Mouse (Mus musculus): Measurements from ENCODE around the gene Baiap2.

Baiap2 gene

DNA sequence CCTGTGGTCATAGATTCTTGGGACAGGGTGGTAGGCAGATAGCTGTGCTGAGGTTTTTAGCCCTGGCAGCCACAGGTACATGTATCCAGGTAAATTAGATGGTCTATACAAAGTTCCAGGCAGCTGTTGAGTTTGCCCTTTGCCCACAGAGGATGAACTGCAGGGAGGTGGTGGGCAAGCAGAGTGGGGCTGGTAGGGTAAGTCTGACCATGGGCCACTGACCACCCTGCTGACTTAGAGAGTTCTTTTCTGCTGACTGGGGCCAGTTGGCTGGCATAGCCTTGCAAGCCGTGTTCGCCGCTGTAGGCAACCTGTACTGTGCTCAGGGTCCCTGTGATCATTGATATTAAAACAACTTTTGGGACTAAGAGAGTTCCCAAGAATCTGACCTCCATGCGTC lies 36.1 kb downstream of the Baiap2 start:
- DNase-seq (ENCODE audit: low spot score in 2 of 2), result no peak

DNA sequence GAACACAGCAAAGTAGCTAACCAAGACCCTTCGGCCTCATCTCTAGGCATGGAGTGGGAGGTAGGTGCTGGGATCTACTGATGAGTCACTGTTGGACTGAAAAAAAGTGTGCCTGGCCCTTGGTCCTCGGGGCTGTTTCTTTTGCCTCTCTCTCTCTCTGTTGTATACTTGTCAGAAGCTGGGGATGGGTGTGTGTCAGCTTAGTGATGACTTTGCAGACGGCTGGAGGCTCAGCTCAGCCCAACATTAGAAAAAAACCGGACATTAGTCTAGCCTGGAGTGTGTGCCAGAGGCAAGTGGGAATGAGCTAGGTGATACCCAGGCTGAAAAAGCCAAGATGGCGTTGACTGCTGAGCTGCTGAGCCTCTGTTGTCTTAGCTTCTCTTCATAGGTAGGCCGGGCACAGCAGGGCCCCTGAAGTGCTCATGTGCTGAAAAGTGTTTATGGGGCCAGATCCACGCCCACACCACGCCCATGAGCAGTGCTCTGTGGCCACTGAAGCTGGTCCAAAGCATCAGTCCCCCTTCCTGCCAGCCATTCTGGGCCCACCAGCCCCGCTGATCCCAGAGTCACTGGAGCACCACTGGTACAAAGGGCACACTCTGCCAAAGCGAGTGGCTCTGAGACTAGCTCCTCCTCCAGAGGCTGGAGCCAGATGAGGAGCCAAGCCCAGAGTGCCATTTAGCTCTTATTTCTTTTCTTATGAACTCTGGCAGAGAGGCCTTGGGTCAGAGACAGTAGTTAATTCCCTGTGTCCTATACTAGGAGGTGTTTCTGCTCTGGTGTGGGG lies 37.2 kb downstream of the Baiap2 start:
- DNase-seq (ENCODE audit: low spot score in 2 of 2), result no peak

DNA sequence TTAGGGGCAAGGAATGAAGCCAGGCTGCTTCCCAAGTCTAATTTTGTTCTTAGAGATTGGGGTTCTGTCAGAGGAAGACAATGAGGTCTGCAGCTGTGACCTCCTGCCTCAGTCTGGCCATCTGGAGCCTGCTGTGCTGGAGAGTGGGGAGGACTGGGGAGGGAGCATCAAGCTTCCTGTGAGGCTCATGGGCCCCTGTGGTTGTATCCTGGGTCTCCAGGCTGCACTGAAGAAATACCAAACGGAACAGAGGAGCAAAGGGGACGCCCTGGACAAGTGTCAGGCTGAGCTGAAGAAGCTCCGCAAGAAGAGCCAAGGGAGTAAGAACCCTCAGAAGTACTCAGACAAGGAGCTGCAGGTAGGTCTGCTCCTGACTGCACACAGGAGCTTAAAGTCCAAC lies 39.2 kb downstream of the Baiap2 start:
- DNase-seq (ENCODE audit: low spot score in 2 of 2), result no peak

DNA sequence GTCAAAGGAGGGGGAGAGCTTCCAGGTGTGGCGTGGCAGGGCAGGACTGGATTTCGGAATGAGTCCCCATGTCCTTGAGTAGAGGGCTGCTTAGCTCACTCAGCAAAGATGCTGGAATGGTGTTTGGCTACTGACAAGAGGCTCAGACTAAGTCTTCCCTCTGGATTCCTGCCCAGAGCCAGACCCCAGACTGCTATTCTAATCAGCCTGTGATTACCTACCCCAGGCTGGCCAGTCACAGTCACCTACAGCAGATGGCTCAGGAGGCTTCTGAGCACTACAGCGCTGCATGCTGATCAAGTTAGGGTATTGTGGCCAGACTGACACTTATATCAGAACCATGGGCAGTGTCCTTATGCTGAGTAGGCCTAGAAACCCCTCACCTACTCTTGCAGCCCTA lies 39.7 kb downstream of the Baiap2 start:
- DNase-seq (ENCODE audit: low spot score in 2 of 2), result no peak

DNA sequence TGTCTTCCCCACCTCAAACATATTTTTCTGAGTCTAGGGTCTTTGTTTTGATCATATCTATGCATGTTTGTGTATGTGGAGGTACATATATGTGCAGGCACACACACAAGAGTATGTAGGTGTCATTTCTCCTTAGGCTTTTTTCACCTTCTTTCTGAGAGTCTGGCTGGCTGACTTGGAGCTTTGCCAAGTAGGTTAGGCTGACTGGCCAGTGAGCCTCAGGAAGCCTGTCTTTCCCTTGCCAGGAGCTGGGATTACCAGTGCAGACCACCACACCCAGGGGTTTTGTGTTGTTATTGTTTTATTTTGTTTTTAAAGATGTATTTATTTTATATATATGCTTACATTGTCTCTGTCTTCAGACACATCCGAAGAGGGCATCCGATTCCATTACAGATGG lies 40.6 kb downstream of the Baiap2 start:
- DNase-seq (ENCODE audit: low spot score in 2 of 2), result no peak

DNA sequence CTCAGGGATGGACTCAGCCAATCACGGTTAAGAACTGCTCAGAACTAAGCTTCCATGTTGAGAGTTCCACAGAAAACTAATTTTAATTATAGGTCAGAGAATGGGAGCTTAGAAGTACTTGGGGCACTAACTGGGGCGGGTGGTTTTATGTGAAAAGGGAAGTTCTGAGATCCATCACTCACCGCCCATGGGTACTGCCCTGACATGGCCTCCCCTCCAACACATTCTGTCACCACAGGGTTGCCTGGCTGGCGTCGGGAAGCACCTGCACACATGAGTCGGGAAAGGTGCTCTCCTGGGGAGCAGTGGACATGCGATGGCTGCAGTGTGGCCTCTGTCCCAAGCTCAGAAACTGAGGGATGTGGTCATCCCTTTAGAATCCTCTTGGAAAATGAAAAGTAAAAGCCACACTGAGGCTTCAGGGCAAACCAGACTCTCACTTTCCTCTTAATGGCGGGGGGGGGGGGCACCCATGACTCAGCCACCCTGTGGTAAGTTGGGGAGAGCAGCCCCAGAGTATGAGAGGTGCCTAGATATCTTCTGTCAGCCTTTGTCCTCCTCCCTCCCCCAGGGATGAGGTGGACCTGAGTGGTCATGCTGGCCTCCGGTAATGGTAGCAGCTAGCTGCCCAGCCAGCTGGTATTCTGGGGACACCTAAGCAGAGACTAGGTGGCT lies 44.3 kb downstream of the Baiap2 start:
- DNase-seq (ENCODE audit: low spot score in 2 of 2), result no peak

DNA sequence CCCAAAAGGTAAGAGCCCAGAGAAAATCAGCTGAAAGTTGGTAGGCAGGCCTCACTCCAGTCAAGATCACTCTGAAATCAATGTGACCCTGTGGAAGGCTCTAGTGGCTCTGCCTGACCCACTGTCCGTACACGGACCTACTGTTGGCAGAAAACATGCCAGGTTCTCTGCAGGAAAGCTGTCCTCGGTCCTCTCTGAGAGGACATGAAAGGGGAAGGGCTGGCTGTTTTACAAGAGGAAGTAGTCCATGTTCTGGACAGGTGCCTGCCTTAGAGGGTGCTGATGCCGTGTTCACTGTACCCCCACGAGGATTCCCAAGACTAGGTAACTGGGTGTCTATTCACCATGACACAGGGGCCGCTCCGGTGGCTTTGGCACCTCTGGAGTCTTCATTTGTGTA lies 45.3 kb downstream of the Baiap2 start:
- no peak for DNase-seq (ENCODE audit: low spot score in 2 of 2)

DNA sequence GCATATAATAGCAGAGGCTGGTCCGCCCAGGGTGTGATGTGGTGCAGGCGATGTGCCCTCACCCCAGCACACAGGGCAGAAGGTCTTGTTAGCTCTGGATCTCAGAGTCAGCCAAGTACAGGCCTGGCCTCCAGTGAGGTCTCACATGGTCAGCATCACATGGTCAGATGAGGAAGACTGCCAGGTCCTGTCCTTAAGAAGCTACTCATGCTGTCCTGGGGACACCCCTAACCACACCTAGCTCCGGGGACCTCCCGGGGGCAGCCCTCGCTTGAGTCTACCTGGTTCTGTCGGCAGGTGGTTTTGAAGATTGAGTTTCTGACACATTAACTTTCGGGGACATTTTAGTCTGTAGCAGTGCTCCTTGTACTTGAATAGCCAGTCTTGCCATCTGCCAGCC lies 45.8 kb downstream of the Baiap2 start:
- DNase-seq (ENCODE audit: low spot score in 2 of 2), result no peak

DNA sequence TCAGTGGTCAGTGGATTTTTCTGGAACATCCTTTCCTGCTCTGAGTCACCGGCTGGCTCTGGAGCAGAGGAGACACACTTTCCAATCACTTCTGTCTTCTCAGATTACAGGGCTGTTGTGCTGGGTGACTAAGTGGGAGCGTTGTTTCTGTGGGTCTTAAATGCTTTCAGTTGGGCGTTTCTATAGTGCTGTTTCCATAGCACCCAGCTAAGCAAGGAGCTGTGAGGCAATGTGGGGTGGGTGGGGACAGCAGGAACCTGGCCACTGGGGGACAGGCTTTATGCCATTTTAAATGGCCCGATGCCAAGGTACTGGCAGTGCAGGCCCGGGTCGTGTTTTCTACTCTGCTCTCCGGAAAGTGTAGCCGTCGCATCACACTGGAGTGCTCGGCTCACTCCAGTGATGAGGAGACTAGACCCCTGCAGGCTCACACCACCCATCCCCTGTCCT lies 46.6 kb downstream of the Baiap2 start:
- DNase-seq (ENCODE audit: low spot score in 2 of 2), result no peak

DNA sequence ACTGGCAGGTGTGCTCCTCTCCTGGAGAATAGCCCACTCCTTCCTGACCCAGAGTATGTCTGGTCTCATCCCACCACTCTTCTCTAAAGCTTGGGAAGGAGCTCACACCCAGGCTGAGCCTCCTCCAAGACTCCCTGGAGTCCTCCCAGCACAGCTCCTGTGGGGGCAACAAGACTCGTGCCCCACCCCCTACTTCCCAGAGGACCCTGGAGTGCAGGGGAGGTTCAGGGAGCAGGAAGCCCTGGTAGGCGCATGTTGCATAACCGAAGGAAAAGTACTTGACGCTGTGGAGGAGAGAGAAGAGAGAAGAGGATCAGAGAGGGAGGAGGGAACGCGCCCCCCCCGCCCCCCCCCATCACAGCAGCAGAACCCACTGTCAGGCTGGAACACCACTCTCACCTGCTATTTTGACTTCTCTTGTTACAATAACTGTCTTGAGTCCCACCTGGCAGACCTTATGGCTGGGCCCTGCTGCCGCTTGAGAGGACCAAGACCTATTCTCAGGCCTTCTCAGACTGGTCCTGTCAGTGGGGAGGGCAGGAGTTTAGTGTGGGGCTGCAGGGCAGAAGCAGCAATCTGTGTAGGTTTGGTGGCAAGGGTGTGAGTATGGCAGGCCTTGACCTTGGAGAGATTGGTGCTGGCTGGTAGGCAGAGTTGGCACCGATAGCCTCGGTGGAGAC lies 48.2 kb downstream of the Baiap2 start:
- no peak for DNase-seq (ENCODE audit: low spot score in 2 of 2)

DNA sequence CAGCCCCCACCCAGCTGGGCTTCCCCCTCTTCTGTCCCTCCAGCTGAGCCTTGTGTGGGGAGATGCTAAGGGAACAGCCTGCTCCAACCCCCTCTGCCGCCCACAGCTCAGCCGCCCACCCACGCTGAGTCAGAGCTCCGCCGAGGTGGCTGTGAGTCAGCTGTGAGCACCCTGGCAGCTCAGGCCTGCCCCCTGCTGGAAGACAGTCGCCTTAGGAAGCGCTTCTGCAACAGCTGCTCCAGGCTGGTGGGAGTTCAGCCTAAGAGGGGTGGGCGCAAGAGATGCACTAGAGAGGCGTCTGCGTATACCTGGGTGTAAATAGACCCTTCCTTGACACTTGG lies 48.7 kb downstream of the Baiap2 start:
- DNase-seq (ENCODE audit: low spot score in 2 of 2), result peak; percentile 64 to 79

DNA sequence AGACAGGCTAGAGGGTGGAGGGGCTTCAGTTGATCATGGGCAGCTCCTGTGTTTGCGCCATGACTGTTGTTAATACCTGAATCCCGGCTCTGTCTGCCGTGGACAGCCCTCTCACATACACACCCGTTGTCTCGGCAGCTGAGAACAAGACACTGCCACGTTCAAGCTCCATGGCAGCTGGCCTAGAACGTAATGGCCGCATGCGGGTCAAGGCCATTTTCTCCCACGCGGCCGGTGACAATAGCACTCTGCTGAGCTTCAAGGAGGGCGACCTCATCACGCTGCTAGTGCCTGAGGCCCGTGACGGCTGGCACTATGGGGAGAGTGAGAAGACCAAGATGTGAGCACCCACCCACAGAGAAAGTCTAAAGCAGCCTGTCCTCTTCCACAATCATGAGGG lies 54.8 kb downstream of the Baiap2 start:
- DNase-seq (ENCODE audit: low spot score in 2 of 2), result no peak

DNA sequence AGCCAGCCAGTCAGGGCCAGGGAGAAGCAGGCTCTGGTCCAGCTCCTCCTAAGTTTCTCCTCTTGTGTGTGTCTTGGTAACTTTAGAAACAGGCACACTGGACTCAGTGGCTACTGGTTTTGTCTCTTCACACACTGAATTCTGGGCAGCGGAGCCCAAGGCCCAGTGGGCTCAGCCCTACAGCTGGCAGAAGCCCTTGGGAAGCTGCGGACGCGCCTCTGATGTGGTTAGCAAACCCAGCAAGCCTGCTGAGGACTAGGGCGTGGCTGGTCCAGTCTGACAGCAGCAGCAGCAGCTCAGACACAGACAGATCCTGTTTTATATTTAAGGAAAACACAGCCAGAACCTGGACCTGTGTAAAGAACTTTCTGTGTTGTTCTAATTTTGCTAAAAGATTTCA lies 59.5 kb downstream of the Baiap2 start:
- no peak for DNase-seq (ENCODE audit: low spot score in 2 of 2)

DNA sequence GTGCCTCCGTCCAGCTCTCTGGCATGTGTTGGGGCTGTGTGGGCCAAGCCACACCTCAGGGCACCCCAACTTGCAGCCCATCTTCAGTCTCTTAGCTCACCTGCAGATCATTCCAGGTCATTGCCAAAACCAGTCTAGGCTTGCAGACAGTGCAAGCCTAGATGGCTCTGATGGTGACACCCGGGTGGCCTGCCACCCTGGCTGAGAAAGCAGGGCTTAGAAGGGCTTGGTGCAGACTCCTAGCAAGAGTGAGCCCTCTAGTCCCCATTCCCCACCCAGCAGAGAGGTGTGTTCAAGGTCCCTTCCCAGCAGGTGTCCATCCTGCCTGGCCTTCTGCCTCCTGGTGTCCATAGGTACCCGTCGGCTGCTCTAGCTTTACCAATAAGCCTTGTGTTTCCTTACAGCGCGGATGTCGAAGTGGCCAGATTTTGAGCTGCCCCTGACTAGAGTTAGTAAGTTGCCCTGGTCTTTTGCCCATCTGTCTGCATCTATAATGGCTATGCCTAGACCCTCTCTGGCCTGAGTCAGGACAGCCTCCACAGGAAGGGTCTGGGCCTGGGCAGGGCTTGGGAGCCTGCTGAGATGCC lies 60.2 kb downstream of the Baiap2 start:
- DNase-seq (ENCODE audit: low spot score in 2 of 2), result no peak

DNA sequence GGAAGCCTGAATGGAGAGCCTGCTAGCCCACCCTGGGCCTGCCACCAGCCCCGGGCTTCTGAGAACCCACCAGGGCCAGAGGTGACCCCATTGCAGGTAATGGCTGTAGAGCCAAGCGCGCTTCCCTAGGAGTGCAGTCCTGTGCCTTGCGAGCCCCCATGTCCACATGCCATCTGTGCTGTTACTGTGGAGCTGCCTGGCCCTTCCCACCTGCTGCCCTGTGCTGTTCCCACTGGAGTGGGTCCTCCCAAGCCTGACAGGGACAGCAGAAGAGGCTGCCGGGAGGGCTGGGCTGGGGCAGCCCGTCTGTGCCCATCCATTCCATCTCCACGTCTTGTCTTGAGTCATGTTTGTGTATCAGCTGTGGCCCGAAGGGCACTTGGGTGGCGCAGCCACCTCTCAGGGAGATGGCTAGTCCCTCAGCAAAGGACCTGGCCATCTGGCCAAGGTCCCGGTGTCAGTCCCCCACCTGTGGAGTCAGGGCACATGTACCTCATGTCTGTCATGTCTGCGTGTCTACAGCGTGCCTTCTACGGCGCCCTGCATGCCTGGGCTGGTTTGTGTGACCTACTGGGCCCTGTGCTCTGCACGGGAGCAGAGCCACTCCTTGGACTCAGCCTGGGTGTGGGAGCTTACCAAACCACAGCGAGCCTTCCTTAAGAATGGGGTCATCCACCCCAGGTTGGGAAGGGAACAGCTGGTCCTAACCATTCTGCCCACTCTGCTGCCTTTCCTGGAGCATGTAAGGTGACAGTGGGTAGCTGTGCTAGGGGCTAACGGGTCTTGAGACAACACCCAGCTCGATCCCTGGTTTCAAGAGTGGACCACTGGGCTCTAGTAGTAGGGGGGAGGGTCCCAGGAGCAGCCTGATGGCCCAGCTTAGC lies 63.1 kb downstream of the Baiap2 start:
- DNase-seq (ENCODE audit: low spot score in 2 of 2), result no peak

DNA sequence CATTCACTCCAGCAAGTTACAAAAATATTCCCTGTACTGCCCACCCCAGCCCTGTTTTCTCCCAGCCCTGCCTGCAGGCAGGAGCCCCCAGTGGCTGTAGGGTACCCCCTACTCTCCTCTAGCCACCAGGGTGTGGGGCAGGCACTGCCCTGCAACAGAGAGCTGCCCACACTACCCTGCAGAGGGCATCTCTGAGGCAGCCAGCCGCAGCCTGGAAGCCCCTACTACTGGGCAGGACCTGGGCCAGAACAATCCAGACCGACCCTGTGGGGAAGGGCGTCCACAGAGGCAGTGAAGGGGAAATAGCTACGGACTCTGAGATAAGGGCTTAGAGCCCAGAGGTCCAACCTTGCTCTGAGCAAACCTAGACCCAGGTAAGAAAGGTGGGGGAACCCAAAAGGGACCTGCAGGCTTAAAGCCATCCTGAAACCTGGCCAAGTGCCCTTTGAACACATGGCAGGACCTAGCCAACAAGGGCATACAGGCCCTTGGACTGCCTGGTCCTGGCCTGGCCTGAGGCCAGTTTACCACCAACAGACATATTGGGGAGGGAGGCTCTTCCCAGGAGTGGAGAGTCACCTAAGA lies 65.0 kb downstream of the Baiap2 start:
- no peak for DNase-seq (ENCODE audit: low spot score in 2 of 2)

DNA sequence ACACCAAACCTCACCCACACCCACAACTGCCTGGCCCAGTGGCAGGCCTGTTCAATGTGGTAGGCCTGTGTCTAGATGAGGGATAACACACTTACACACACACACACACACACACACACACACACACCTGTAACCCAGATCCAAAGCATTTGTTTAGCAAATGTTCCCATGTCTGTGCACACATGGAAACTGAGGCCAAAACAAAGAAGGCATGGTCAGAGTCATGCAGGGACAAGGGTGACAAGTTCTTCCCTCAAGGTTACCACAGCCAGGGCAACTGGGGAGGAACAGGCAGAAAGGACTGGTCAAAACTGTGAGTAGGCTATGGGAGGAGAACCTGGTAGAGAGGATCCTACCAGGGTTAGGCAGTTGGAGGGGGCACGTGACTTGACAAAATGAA lies 65.9 kb downstream of the Baiap2 start:
- DNase-seq (ENCODE audit: low spot score in 2 of 2), result no peak

DNA sequence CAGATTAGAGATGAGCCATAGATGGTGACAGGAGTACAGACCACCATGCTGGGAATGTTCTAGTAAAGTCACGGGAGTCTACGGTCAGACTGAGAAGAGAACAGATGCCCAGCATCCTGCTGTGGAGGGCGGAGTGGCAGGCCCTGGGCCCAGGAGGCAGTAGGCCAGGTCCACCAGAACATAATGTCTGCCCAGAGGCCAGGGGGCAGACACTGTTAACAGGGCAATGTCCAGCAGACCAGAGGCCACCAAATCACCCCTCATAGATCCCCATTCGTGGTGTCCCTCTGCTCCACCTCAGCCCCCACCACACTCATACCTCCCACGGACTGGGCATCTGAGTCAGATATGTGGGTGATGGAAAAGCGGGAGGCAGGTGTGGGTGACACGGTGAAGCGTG lies 66.4 kb downstream of the Baiap2 start:
- no peak for DNase-seq (ENCODE audit: low spot score in 2 of 2)

DNA sequence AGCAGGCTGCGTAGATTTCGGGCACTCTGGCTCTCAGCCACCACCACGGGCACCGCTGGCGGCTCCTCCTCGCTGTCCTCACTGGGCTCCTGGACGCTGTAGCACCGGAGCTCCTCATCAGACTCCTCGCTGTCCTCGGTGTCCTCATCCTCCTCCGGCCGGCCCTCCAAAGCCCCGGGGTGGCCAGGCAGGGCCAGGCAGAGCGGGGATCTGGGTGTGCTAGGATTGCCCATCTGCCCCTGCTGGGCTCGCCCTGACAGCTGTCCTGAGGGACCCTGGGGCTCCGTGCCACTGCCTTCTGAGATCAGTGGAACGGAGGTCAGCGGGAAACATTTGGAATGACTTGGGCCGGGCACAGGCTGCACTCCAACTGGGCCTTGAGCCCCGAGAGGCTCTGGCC lies 67.4 kb downstream of the Baiap2 start:
- no peak for DNase-seq (ENCODE audit: low spot score in 2 of 2)

DNA sequence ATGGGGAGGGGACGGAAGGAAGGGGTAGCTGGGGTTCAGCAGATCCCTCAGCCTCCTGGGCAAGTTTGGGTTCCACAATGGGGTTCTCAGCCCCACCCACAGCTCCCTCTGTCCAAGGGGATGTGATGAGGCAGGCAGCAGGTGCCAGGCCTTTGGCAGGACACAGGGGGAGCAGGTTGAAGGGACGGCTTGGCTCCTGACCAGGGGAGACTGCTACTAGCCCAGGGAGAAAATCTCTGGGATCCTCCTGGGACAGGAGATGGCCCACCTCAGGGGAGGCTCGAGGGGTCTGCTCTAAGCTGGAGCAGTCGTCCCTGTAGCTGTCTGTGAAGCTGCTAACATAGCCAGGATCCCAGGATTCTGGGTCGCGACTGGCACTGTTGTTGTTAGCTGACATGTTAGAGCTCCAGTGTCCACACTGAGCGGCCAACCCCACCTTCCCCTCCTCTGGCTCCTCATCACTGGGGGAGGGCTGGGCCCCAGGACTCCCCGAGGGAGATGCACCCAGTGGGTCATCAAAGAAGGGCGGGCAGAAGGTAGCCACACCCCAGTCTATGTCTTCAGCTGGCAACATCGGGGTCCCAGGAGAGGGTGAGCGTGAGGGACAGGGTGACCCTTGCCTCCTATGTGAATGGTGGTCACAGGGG lies 68.7 kb downstream of the Baiap2 start:
- DNase-seq (ENCODE audit: low spot score in 2 of 2), result no peak
